Comparison of ENCODE assay signal across 8 mouse cellular contexts in genomic region chr14:48537795-48538766, GRCm38 (mm10).
DNase-seq lines count a peak whose midpoint lies in the region; ATAC-seq and TF ChIP-seq lines count a peak whose summit lies in the region.

No protein-coding gene starts in this region.

- no peak for TF ChIP-seq CTCF in cerebellum, adult 2 months (IDR thresholded peaks at IDR 0.05; ENCODE audit: borderline replicate concordance, insufficient read depth, low read depth, low read length)
- TF ChIP-seq CTCF in lung, postnatal 0 days (IDR thresholded peaks at IDR 0.05) = 0 out of 2 replicates have a peak, but pooled peaks have one; percentile 10

- H3K9me3 ChIP-seq in lung, postnatal 0 days (ENCODE audit: low read length) = no peaks in the 10 kb centered on the region
- no peaks in the 10 kb centered on the region for H3K9me3 ChIP-seq in midbrain, embryonic 13.5 days

- H3K4me2 ChIP-seq in lung, postnatal 0 days (replicated peaks; ENCODE audit: low read depth, low read length) = no peak overlapping the region
- H3K4me2 ChIP-seq in midbrain, embryonic 13.5 days (replicated peaks) = no peak overlapping the region

- WGBS in cerebellum, adult 2 months = 55% methylated on average over 14 of the region's 14 CpGs
- WGBS in lung, postnatal 0 days = 57% methylated on average over 14 of the region's 14 CpGs
- WGBS in midbrain, embryonic 13.5 days = 46% methylated on average over 14 of the region's 14 CpGs

- no peaks in the 10 kb centered on the region for H3K4me1 ChIP-seq in cerebellum, adult 2 months (ENCODE audit: control insufficient read depth, insufficient read depth, low read length)
- no peaks in the 10 kb centered on the region for H3K4me1 ChIP-seq in lung, postnatal 0 days (ENCODE audit: insufficient read depth, low read depth, low read length)
- H3K4me1 ChIP-seq in midbrain, embryonic 13.5 days (replicated peaks) = peaks cover 23% of the 10 kb centered on the region

- TF ChIP-seq EP300 in lung, postnatal 0 days (IDR thresholded peaks at IDR 0.05) = no peak

- no peak for ATAC-seq in lung, postnatal 0 days
- ATAC-seq in midbrain, embryonic 13.5 days = peak; percentile 55
- no peak for ATAC-seq in CD4-positive, CD25-positive, alpha-beta regulatory T cell, adult 4 months

- no peak overlapping the region for H3K27ac ChIP-seq in cerebellum, adult 2 months (ENCODE audit: insufficient read depth, low read length)
- H3K27ac ChIP-seq in lung, postnatal 0 days (ENCODE audit: low read length) = no peak overlapping the region
- no peak overlapping the region for H3K27ac ChIP-seq in midbrain, embryonic 13.5 days

- no peaks in the 10 kb centered on the region; the same call in 1 of the 2 replicates for H3K27me3 ChIP-seq in cerebellum, adult 2 months (ENCODE audit: control insufficient read depth, insufficient read depth, low read length)
- no peaks in the 10 kb centered on the region for H3K27me3 ChIP-seq in lung, postnatal 0 days (replicated peaks; ENCODE audit: insufficient read depth, low read length)
- peaks cover 55% of the 10 kb centered on the region for H3K27me3 ChIP-seq in midbrain, embryonic 13.5 days

- H3K36me3 ChIP-seq in lung, postnatal 0 days (ENCODE audit: insufficient read depth, low read length) = no peaks in the 10 kb centered on the region
- H3K36me3 ChIP-seq in midbrain, embryonic 13.5 days = no peaks in the 10 kb centered on the region

- TF ChIP-seq POLR2A in cerebellum, adult 2 months (IDR thresholded peaks at IDR 0.05; ENCODE audit: borderline replicate concordance, insufficient read depth, low read length) = no peak

- H3K4me3 ChIP-seq in cerebellum, adult 2 months (replicated peaks; ENCODE audit: insufficient read depth, low read depth, low read length) = no peak overlapping the region
- H3K4me3 ChIP-seq in lung, postnatal 0 days (ENCODE audit: low read depth, low read length) = no peak overlapping the region
- no peak overlapping the region for H3K4me3 ChIP-seq in midbrain, embryonic 13.5 days (replicated peaks)

- DNase-seq in cerebellum, adult 2 months = peak; percentile 9 to 13
- no peak for DNase-seq in cerebellum, adult 8-10 months
- DNase-seq in lung, postnatal 0 days (ENCODE audit: low spot score) = no peak
- no peak for DNase-seq in lung, adult 18-20 months
- peak; percentile 17 for DNase-seq in gonadal fat pad, adult 2 months (ENCODE audit: low read depth)
- no peak for DNase-seq in thymus, postnatal 25 days

- no peak overlapping the region for H3K9ac ChIP-seq in lung, postnatal 0 days (replicated peaks; ENCODE audit: low read depth)
- no peak overlapping the region for H3K9ac ChIP-seq in midbrain, embryonic 13.5 days (replicated peaks)

Comparison
In these comparisons a context has a peak if more than half of its experiments do, and no peak if none do; other contexts are left out.
1. DNase-seq: peak in cerebellum, adult 2 months (2 of 2) and gonadal fat pad, adult 2 months (single experiment); none in cerebellum, adult 8-10 months (single experiment), lung, postnatal 0 days (single experiment), lung, adult 18-20 months (0 of 2) and thymus, postnatal 25 days (single experiment).